Mouse (Mus musculus): ENCODE measurements at regions not wholly inside any gene's neighbourhood (a gene's known extent, or its start where the extent isn't known, plus 50 kb on each side); places are given as distances from the start of the nearest gene placed in this dataset.

GRCm38 (mm10) chr3:41480186-41480585 is 75.3 kb upstream of the Jade1 start:
- no peak for ATAC-seq (replicated peaks; ENCODE audit: low read depth, poor library complexity, severe bottlenecking)

- ATAC-seq (replicated peaks; ENCODE audit: low read depth, poor library complexity, severe bottlenecking): no peak
These were observed 76.6 kb upstream of the Jade1 start for GRCm38 (mm10) chr3:41478971-41479370.

GRCm38 (mm10) chr3:41476516-41476915 is 79.0 kb upstream of the Jade1 start:
- no peak for ATAC-seq (replicated peaks; ENCODE audit: low read depth, poor library complexity, severe bottlenecking)

- no peak for ATAC-seq (replicated peaks; ENCODE audit: low read depth, poor library complexity, severe bottlenecking)
These were observed 82.9 kb upstream of the Jade1 start for GRCm38 (mm10) chr3:41472586-41472985.

- no peak for ATAC-seq (replicated peaks; ENCODE audit: low read depth, poor library complexity, severe bottlenecking)
These were observed 86.4 kb upstream of the Jade1 start for GRCm38 (mm10) chr3:41469106-41469505.

- ATAC-seq (replicated peaks; ENCODE audit: low read depth, poor library complexity, severe bottlenecking): 0 out of 2 replicates have a peak, but pooled peaks have one; percentile 22
These were observed 87.7 kb upstream of the Jade1 start for GRCm38 (mm10) chr3:41467857-41468256.

- ATAC-seq (replicated peaks; ENCODE audit: low read depth, poor library complexity, severe bottlenecking): peak; percentile 52; the same call in 1 of the 2 replicates
These were observed 89.6 kb upstream of the Jade1 start for GRCm38 (mm10) chr3:41465893-41466292.

- ATAC-seq (replicated peaks; ENCODE audit: low read depth, poor library complexity, severe bottlenecking): no peak
These were observed 92.4 kb upstream of the Jade1 start for GRCm38 (mm10) chr3:41462953-41463644.

- no peak for ATAC-seq (replicated peaks; ENCODE audit: low read depth, poor library complexity, severe bottlenecking)
These were observed 95.4 kb upstream of the Jade1 start for GRCm38 (mm10) chr3:41460131-41460530.

- ATAC-seq (replicated peaks; ENCODE audit: low read depth, poor library complexity, severe bottlenecking): no peak
These were observed 97.4 kb upstream of the Jade1 start for GRCm38 (mm10) chr3:41458156-41458555.

GRCm38 (mm10) chr3:41453525-41453924 is 102.0 kb upstream of the Jade1 start:
- no peak for ATAC-seq (replicated peaks; ENCODE audit: low read depth, poor library complexity, severe bottlenecking)

GRCm38 (mm10) chr3:41452716-41453090 is 102.8 kb upstream of the Jade1 start:
- no peak for ATAC-seq (replicated peaks; ENCODE audit: low read depth, poor library complexity, severe bottlenecking)

GRCm38 (mm10) chr3:41452020-41452715 is 103.4 kb upstream of the Jade1 start:
- ATAC-seq (replicated peaks; ENCODE audit: low read depth, poor library complexity, severe bottlenecking): peak; percentile 63

GRCm38 (mm10) chr3:41450696-41451095 is 104.8 kb upstream of the Jade1 start:
- no peak for ATAC-seq (replicated peaks; ENCODE audit: low read depth, poor library complexity, severe bottlenecking)

- ATAC-seq (replicated peaks; ENCODE audit: low read depth, poor library complexity, severe bottlenecking): no peak
These were observed 111.2 kb upstream of the Jade1 start for GRCm38 (mm10) chr3:41444243-41444753.

- no peak for ATAC-seq (replicated peaks; ENCODE audit: low read depth, poor library complexity, severe bottlenecking)
These were observed 119.3 kb upstream of the Jade1 start for GRCm38 (mm10) chr3:41436238-41436637.

GRCm38 (mm10) chr3:41433106-41433505 is 122.4 kb upstream of the Jade1 start:
- ATAC-seq (replicated peaks; ENCODE audit: low read depth, poor library complexity, severe bottlenecking): no peak

GRCm38 (mm10) chr3:41432376-41432775 is 123.2 kb upstream of the Jade1 start:
- ATAC-seq (replicated peaks; ENCODE audit: low read depth, poor library complexity, severe bottlenecking): no peak

GRCm38 (mm10) chr3:41430191-41430590 is 125.3 kb upstream of the Jade1 start:
- no peak for ATAC-seq (replicated peaks; ENCODE audit: low read depth, poor library complexity, severe bottlenecking)

- ATAC-seq (replicated peaks; ENCODE audit: low read depth, poor library complexity, severe bottlenecking): no peak
These were observed 128.6 kb upstream of the Jade1 start for GRCm38 (mm10) chr3:41426946-41427345.

GRCm38 (mm10) chr3:41425863-41426262 is 129.7 kb upstream of the Jade1 start:
- ATAC-seq (replicated peaks; ENCODE audit: low read depth, poor library complexity, severe bottlenecking): no peak

Data from common myeloid progenitor, adult 5-6 weeks (primary cell).